Mouse (Mus musculus) intestine, postnatal 0 days (tissue): ENCODE results near the gene Grk4. TPM values are rescaled to one million over a fixed set of nuclear protein-coding genes. Genes with fewer than 3 reads are reported as not detected.

Experiments
- ATAC-seq: fragments of 200-750 bp; cut with Nextera tagmentation; 2 replicates; pipeline ENCODE4 v1.8.0; 2017; ENCODE audit warnings: mild to moderate bottlenecking, moderate TSS enrichment, moderate library complexity
- H3K27ac ChIP-seq: fragments of 300-500 bp; sonication (generic); 2 replicates; pipeline ENCODE4 v1.5.1; 2014; ENCODE audit warnings: mild to moderate bottlenecking, low read depth, low read length, moderate library complexity
- H3K27me3 ChIP-seq: fragments of 300-500 bp; sonication (generic); replicated peaks from 2 replicates; pipeline ENCODE4 v1.6.1; 2014; ENCODE audit warnings: low read length, mixed read lengths; ENCODE audit not compliant: control insufficient read depth, insufficient read depth
- H3K36me3 ChIP-seq: fragments of 300-500 bp; sonication (generic); 2 replicates; pipeline ENCODE4 v1.6.1; 2014; ENCODE audit warnings: mild to moderate bottlenecking, moderate library complexity; ENCODE audit not compliant: control insufficient read depth, insufficient read depth
- H3K4me1 ChIP-seq: fragments of 300-500 bp; sonication (generic); replicated peaks from 2 replicates; pipeline ENCODE4 v1.6.1; 2014; ENCODE audit warnings: antibody characterized with exemption, low read length, mixed read lengths; ENCODE audit not compliant: control insufficient read depth, insufficient read depth
- H3K4me2 ChIP-seq: fragments of 300-500 bp; sonication (generic); replicated peaks from 2 replicates; pipeline ENCODE4 v1.6.1; 2014; ENCODE audit warnings: low read depth, mild to moderate bottlenecking, moderate library complexity
- H3K4me3 ChIP-seq: fragments of 300-500 bp; sonication (generic); 2 replicates; pipeline ENCODE4 v1.5.1; 2014; ENCODE audit warnings: low read depth, low read length
- H3K9ac ChIP-seq: fragments of 300-500 bp; sonication (generic); 2 replicates; pipeline ENCODE4 v1.6.1; 2014; ENCODE audit warnings: mild to moderate bottlenecking, low read depth, low read length
- H3K9me3 ChIP-seq: fragments of 300-500 bp; sonication (generic); 2 replicates; pipeline ENCODE4 v1.6.1; 2016; ENCODE audit warnings: mixed run types; ENCODE audit not compliant: control insufficient read depth
- CTCF ChIP-seq: sonication (generic); IDR thresholded peaks from 2 replicates; pipeline ENCODE4 v1.5.1; 2016; ENCODE audit warnings: low read depth, mild to moderate bottlenecking, control low read depth, antibody characterized with exemption, moderate library complexity
- WGBS: fragments of 180-500 bp; shearing (Covaris S2); extraction: QIAGEN DNeasy Blood & Tissue Kit; methylation state at CpG from one replicate; pipeline ENCODE4 v1.1.7; 2014; 5-methylcytosine and 5-hydroxymethylcytosine counted together
- polyA plus RNA-seq: library from polyadenylated mRNA; unstranded; fragments of >200 nt; fragmentation: Nextera tagmentation; extraction: Ambion mirVana; gene quantifications from 2 replicates; pipeline ENCODE4 v1.2.1, GENCODE M21; 2015

The Grk4 gene
- 1.1 and 2.0 TPM in 2 replicates for polyA plus RNA-seq

- peak; percentile 99 for TF ChIP-seq CTCF
Observed at GRCm38 (mm10) chr5:34659686-34660590, at the start of gene Grk4, which contains the start of gene Nop14. TSS of gene Grk4 (plus strand) at chr5:34660379. TSS of gene Nop14 (minus strand) at chr5:34660148.

GRCm38 (mm10) chr5:34632996-34633395 is 27.2 kb upstream of the Grk4 start:
- peaks cover 65% of the 10 kb centered on the region for H3K36me3 ChIP-seq

More at GRCm38 (mm10) chr5:34659686-34660590, at the start of gene Grk4, which contains the start of gene Nop14:
- Histone ChIP-seq H3K36me3 (peaks cover 18% of the 10 kb centered on the region), H3K9me3 (no peaks in the 10 kb centered on the region), H3K27me3 (no peaks in the 10 kb centered on the region), H3K4me3 (peak within 1 kb of the TSS; percentile 61), H3K4me2 (peak within 1 kb of the TSS; percentile 83), H3K4me1 (0 out of 2 replicates have a peak, but pooled peaks cover 5% of the 10 kb centered on the region), H3K9ac (peak within 1 kb of the TSS; percentile 61), H3K27ac (peak within 1 kb of the TSS; percentile 85)
- under 1% methylated on average over 60 of the region's 60 CpGs for WGBS
- ATAC-seq = peak; percentile 100

GRCm38 (mm10) chr5:34633641-34634040 is 26.5 kb upstream of the Grk4 start:
- Histone ChIP-seq H3K27me3 (no peaks in the 10 kb centered on the region), H3K27ac (no peak overlapping the region; the same call in 1 of the 2 replicates), H3K4me3 (no peak overlapping the region), H3K4me1 (0 out of 2 replicates have a peak, but pooled peaks cover 3% of the 10 kb centered on the region), H3K36me3 (peaks cover 63% of the 10 kb centered on the region), H3K4me2 (no peak overlapping the region), H3K9ac (no peak overlapping the region), H3K9me3 (no peaks in the 10 kb centered on the region)
- 58% methylated on average over 4 of the region's 4 CpGs for WGBS
- ATAC-seq = no peak
- no peak for TF ChIP-seq CTCF

More at GRCm38 (mm10) chr5:34632996-34633395, 27.2 kb upstream of the Grk4 start:
- no peaks in the 10 kb centered on the region for H3K9me3 ChIP-seq
- no peak for TF ChIP-seq CTCF
- no peak for ATAC-seq
- 0 out of 2 replicates have a peak, but pooled peaks cover 3% of the 10 kb centered on the region for H3K4me1 ChIP-seq
- no peaks in the 10 kb centered on the region for H3K27me3 ChIP-seq
- WGBS = 91% methylated on average over 2 of the region's 2 CpGs
- H3K27ac ChIP-seq = no peak overlapping the region
- H3K4me3 ChIP-seq = no peak overlapping the region
- no peak overlapping the region for H3K9ac ChIP-seq
- H3K4me2 ChIP-seq = no peak overlapping the region

GRCm38 (mm10) chr5:34634746-34635400 is 25.3 kb upstream of the Grk4 start:
- no peak overlapping the region for H3K4me3 ChIP-seq
- H3K9me3 ChIP-seq = no peaks in the 10 kb centered on the region
- H3K36me3 ChIP-seq = peaks cover 61% of the 10 kb centered on the region
- TF ChIP-seq CTCF = no peak
- 0 out of 2 replicates have a peak, but pooled peaks cover 3% of the 10 kb centered on the region for H3K4me1 ChIP-seq
- 85% methylated on average over 13 of the region's 13 CpGs for WGBS
- H3K27ac ChIP-seq = no peak overlapping the region
- no peaks in the 10 kb centered on the region for H3K27me3 ChIP-seq
- no peak overlapping the region for H3K9ac ChIP-seq
- no peak overlapping the region for H3K4me2 ChIP-seq
- ATAC-seq = no peak

- no peak for TF ChIP-seq CTCF
- no peak for ATAC-seq
- peak overlapping the region; percentile 95 for H3K4me2 ChIP-seq
- H3K36me3 ChIP-seq = peaks cover 61% of the 10 kb centered on the region
- H3K9me3 ChIP-seq = no peaks in the 10 kb centered on the region
- no peaks in the 10 kb centered on the region for H3K27me3 ChIP-seq
- 0 out of 2 replicates have a peak, but pooled peaks cover 3% of the 10 kb centered on the region for H3K4me1 ChIP-seq
- peak overlapping the region; percentile 54; the same call in 1 of the 2 replicates for H3K9ac ChIP-seq
- H3K27ac ChIP-seq = no peak overlapping the region
- no peak overlapping the region for H3K4me3 ChIP-seq
- 54% methylated on average over 10 of the region's 10 CpGs for WGBS
Observed at GRCm38 (mm10) chr5:34635665-34636192, 24.4 kb upstream of the Grk4 start.
